Mouse (Mus musculus) embryonic facial prominence, embryonic 10.5 days (tissue): Measurements from ENCODE around the gene Jag2. TPM values are rescaled to one million over a fixed set of nuclear protein-coding genes. Genes with fewer than 3 reads are reported as not detected.

ENCODE experiments used
- DNase-seq: peaks from one replicate; pipeline ENCODE4 v3.0.0-alpha.2; 2017; ENCODE audit warnings: low spot score
- H3K27ac ChIP-seq: fragments of 300-500 bp; sonication (generic); replicated peaks from 2 replicates; pipeline ENCODE4 v1.5.1; 2016; ENCODE audit warnings: mild to moderate bottlenecking
- H3K27me3 ChIP-seq: fragments of 300-500 bp; sonication (generic); replicated peaks from 2 replicates; pipeline ENCODE4 v1.6.1; 2016; ENCODE audit warnings: low read depth, mild to moderate bottlenecking; ENCODE audit not compliant: poor library complexity, severe bottlenecking
- H3K36me3 ChIP-seq: fragments of 300-500 bp; sonication (generic); replicated peaks from 2 replicates; pipeline ENCODE4 v1.6.1; 2016; ENCODE audit warnings: mild to moderate bottlenecking, moderate library complexity
- H3K4me1 ChIP-seq: fragments of 300-500 bp; sonication (generic); 2 replicates; pipeline ENCODE4 v1.6.1; 2016
- H3K4me3 ChIP-seq: fragments of 300-500 bp; sonication (generic); 2 replicates; pipeline ENCODE4 v1.5.1; 2016; ENCODE audit warnings: mild to moderate bottlenecking, moderate library complexity
- H3K9me3 ChIP-seq: fragments of 300-500 bp; sonication (generic); 2 replicates; pipeline ENCODE4 v1.6.1; 2016; ENCODE audit warnings: mild to moderate bottlenecking
- WGBS: fragments of 180-500 bp; shearing (Covaris S2); methylation state at CpG from one replicate; pipeline ENCODE4 v1.1.7; 2016; 5-methylcytosine and 5-hydroxymethylcytosine counted together
- polyA plus RNA-seq: library from polyadenylated mRNA; unstranded; fragments of >200 nt; fragmentation: Nextera tagmentation; extraction: Ambion mirVana; gene quantifications from 2 replicates; pipeline ENCODE4 v1.2.1, GENCODE M21; 2016

Jag2 gene
- polyA plus RNA-seq, 1 experiment from 2014 or later: 5.3 TPM

DNA sequence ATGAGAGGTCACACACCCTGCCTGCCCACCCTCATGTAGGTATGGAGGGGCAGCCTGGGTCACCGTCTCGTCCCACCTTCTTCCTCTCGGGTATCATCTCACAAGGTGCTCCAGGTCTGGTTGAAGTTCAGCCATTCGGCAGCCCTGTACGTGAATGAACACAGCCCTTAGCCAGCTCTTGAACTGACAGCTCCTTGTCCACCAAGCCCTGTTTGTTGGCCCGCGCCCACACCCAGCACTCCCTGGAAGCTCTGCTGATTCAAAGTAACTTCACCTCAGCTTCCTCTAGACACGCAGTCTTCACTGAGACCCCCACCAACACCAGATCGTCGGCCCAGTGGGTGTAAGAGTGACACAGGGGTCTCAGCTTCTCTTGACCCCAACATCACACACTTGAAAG, 56.6 kb downstream of the Jag2 start:
- H3K36me3 ChIP-seq: no peaks in the 10 kb centered on the region
- WGBS: 87% methylated on average over 10 of the region's 10 CpGs
- H3K27ac ChIP-seq: no peak overlapping the region
- peak; percentile 8 for DNase-seq
- H3K4me1 ChIP-seq: peaks cover 72% of the 10 kb centered on the region
- no peaks in the 10 kb centered on the region for H3K9me3 ChIP-seq
- no peak overlapping the region for H3K4me3 ChIP-seq
- H3K27me3 ChIP-seq: peaks cover 94% of the 10 kb centered on the region

DNA sequence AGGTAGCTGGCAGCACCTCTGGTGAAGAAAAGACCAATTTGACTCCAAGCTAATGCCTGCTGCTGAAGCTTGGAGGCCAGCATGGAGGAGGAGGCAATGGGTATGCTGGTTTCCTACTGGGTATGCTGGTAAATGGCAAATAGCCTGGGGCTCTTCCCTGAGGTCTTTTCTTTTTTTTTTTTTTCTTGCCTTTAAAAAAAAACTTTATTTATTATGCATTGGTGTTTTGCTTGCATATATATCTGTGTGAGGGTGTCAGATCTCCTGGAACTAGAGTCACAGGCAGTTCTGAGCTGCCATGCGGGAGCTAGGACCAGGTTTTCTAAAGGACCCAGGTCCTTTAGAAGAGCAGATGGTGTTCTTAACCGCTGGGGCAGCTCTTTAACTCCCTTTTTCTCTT, 58.3 kb downstream of the Jag2 start:
- H3K9me3 ChIP-seq: no peaks in the 10 kb centered on the region
- H3K4me3 ChIP-seq: no peak overlapping the region
- no peak overlapping the region for H3K27ac ChIP-seq
- H3K27me3 ChIP-seq: peaks cover 78% of the 10 kb centered on the region
- peaks cover 61% of the 10 kb centered on the region for H3K4me1 ChIP-seq
- H3K36me3 ChIP-seq: no peaks in the 10 kb centered on the region
- WGBS: 79% methylated on average over 2 of the region's 2 CpGs
- DNase-seq: no peak

DNA sequence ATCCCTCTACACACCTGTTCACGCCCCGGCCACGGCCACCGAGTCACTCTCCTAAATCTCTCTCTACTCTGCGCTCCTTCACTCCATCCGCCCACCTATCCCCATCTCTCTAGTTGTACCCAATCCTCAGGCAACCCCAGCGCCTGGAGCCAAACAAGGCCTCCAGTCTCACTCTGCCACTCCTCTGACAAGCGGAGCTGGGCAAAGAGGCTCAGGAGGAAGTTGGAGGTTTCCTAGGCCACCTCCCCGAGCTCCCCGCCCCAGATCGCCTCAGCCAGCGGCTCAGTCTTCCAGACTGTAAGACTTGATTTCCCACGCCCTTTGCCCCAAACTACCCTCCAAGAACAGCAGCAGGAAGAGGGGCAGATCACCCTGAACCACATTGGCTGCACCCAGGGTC, 58.8 kb downstream of the Jag2 start:
- Histone ChIP-seq H3K4me1 (peaks cover 56% of the 10 kb centered on the region), H3K27ac (peak overlapping the region; percentile 10; the same call in 1 of the 2 replicates), H3K4me3 (no peak overlapping the region), H3K9me3 (no peaks in the 10 kb centered on the region), H3K36me3 (no peaks in the 10 kb centered on the region), H3K27me3 (peaks cover 76% of the 10 kb centered on the region)
- 41% methylated on average over 13 of the region's 13 CpGs for WGBS
- peak; percentile 17 for DNase-seq

DNA sequence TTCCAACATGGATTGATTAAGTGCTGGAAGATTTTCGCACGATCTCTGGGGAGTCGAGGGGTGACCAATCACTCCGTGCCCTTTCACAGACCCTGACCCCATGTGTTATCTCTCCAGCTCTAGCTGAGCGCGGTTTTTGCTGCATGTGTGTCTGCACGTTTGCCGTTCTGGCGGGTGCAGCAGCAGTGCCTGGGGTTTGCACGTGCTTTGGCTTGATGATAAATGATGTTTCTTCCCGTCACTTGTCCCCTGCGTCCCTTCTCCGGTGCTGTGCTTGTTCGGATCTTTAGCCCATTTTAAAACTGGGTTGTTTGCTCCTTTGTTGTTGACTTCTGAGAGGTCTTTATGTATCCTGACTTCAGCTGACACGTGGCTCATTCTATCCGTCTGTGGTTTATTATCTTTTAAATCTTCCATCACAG, 59.8 kb downstream of the Jag2 start:
- no peaks in the 10 kb centered on the region for H3K9me3 ChIP-seq
- H3K27me3 ChIP-seq: peaks cover 66% of the 10 kb centered on the region
- no peak overlapping the region; the same call in 1 of the 2 replicates for H3K4me3 ChIP-seq
- H3K4me1 ChIP-seq: peaks cover 51% of the 10 kb centered on the region
- no peak overlapping the region for H3K27ac ChIP-seq
- no peaks in the 10 kb centered on the region for H3K36me3 ChIP-seq
- 25% methylated on average over 16 of the region's 16 CpGs for WGBS
- peak; percentile 48 for DNase-seq

DNA sequence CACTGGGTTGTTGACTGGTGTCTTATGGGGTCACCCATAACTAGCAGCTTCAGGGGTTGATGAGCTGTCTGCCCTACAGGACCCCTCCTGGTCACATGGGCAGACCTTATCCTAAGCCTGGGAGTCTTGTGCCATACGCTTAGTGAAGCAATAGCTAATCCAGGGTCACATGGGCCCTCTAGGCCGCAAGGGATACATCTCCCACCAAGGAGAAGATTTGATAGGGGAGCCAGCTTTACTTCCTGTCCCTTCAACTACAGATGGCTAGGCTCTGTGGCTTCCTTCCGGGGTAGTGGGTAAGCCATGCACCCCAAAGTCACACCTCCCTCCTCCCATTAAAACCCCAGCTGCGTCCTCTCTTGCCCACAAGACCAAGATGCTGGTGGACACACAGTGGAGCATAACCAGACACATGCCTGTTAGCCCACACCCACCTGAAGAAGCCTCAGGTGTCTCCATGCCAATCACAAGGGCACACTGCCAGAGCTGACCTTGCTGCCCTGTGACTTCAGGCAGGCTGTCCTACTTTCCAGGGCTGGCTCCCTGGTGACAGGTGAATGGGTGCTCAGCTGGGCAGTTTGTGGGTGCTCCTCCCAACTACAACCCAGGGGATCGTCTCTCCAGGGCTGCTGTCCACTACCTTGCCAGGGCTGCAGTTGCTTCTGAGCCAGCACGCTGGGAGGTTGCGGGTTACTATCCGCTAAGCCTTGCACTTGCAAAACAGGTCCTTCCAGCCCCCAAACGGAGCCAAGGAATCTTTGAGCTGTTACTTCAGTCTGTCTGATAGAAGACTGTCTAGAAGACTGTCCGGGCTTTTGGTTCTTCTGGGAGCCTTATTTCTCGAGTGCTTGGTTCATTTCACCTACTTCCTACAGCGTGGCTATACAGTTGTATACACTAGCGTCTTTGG, 61.1 kb downstream of the Jag2 start, which contains the start of gene Gpr132:
Gene Gpr132 (minus strand): TSS at position 51 of the 910 bp plus-strand sequence.
- DNase-seq: peak; percentile 43
- Histone ChIP-seq H3K27me3 (peaks cover 53% of the 10 kb centered on the region), H3K4me3 (no peak within 1 kb of the TSS), H3K36me3 (no peaks in the 10 kb centered on the region), H3K9me3 (no peaks in the 10 kb centered on the region), H3K27ac (no peak within 1 kb of the TSS; the same call in 1 of the 2 replicates), H3K4me1 (peaks cover 38% of the 10 kb centered on the region)
- WGBS: 56% methylated on average over 13 of the region's 13 CpGs

DNA sequence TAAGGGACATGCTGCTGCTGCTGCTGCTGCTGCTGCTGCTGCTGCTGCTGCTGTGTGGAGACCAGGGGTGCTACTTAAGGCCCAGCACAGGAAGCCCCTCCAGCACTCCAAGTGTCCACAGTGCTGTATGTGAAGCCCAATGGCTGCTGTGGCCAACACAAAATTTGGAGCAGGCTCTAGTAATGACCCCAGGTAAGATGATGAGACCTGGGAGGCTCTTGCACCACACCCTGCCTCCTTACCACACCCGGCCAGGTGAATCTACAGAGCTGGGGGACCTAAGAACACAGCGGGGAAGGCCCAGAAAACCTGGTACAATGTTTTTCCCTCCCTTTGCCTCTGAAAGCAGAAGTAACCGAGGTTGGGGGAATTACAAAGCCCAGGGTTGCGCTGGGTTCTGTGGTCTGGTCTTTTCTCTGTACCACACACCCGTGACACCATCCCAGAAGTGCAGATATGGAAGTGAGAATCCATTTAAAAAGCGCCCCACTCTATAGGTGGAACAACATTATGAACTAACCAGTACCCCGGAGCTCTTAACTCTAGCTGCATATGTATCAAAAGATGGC, 62.4 kb downstream of the Jag2 start:
- no peak for DNase-seq
- no peak overlapping the region for H3K27ac ChIP-seq
- H3K4me1 ChIP-seq: peaks cover 38% of the 10 kb centered on the region
- peaks cover 42% of the 10 kb centered on the region for H3K27me3 ChIP-seq
- no peaks in the 10 kb centered on the region for H3K9me3 ChIP-seq
- H3K4me3 ChIP-seq: no peak overlapping the region
- no peaks in the 10 kb centered on the region for H3K36me3 ChIP-seq
- 88% methylated on average over 7 of the region's 7 CpGs for WGBS

DNA sequence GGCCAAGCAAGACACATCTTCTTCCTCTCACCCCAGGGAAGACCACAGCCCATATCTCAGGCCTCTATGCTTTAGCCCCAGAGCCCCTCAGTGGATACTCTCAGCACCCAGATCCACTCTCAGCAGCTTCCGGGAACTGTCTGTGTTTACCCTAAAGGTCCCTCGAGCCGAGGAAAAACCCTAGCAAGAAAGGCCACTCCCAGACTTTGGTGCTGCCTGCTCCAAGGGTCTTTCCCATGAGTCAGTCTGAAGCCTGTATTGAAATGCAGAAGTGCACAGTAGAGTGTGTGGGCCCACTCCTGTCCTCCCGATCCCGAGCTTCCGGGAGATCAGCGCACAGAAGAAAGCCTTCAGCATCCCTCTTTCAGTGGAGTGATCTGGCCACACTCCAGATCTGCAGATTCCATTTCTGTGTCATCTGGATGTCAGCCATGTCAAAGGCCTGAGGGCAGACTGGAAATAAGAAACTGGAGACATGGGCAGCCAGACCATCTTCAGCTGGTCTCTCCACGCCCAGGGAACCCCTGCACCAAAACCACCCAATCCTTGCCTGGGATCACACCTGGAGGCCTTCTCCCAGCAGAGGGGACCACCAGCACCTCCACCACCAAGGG, 63.0 kb downstream of the Jag2 start:
- no peak overlapping the region for H3K27ac ChIP-seq
- no peak overlapping the region for H3K4me3 ChIP-seq
- peaks cover 43% of the 10 kb centered on the region for H3K4me1 ChIP-seq
- 77% methylated on average over 8 of the region's 8 CpGs for WGBS
- H3K9me3 ChIP-seq: no peaks in the 10 kb centered on the region
- DNase-seq: no peak
- H3K27me3 ChIP-seq: peaks cover 36% of the 10 kb centered on the region
- no peaks in the 10 kb centered on the region for H3K36me3 ChIP-seq

DNA sequence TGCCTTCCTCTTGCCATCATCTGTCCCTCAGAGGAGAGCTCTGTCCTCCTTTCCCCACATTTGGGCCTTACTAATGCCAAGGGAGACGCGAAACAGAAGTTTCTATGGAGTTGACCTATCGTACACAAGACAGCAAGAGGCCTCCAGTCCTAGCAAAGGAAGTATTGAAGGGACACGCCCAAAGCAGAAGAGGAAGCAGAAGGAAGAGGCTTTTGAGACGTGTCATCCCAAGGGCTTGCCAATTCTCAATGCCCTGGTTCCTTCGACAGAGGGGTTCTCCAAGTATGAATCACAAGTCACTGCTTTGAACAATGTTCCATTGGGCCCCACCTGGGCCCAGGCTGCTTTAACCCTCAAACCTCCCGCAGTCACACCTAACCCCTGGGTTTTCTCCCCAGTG, 64.8 kb downstream of the Jag2 start:
- H3K9me3 ChIP-seq: no peaks in the 10 kb centered on the region
- H3K27me3 ChIP-seq: peaks cover 20% of the 10 kb centered on the region
- 81% methylated on average over 7 of the region's 7 CpGs for WGBS
- no peak for DNase-seq
- peaks cover 43% of the 10 kb centered on the region for H3K4me1 ChIP-seq
- H3K4me3 ChIP-seq: no peak overlapping the region
- H3K36me3 ChIP-seq: no peaks in the 10 kb centered on the region
- H3K27ac ChIP-seq: no peak overlapping the region

DNA sequence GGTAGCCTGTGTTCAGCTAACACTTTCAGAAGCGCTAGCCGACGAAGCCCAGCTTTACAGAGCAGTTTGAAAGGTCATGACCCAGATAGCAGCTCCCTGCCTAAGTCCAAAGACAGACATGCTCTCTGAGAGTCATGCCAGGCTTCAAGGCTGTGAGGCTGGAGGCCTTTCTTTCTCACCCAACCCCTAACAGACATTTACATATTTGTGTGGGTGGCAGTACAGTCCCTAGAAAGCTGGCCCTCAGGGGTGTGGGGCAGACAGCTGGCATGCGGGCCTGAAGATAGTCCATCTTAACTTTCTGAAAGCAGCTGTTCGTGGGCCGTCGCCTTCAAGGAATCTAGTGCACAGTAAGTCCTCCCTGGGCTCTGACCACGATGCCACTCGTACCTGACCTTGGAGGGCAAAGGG, 67.7 kb downstream of the Jag2 start:
- peaks cover 5% of the 10 kb centered on the region; the same call in 1 of the 2 replicates for H3K27me3 ChIP-seq
- WGBS: 63% methylated on average over 9 of the region's 9 CpGs
- H3K36me3 ChIP-seq: no peaks in the 10 kb centered on the region
- H3K9me3 ChIP-seq: no peaks in the 10 kb centered on the region
- H3K4me3 ChIP-seq: no peak overlapping the region
- peak overlapping the region; percentile 51; the same call in 1 of the 2 replicates for H3K27ac ChIP-seq
- peaks cover 22% of the 10 kb centered on the region for H3K4me1 ChIP-seq
- DNase-seq: no peak

DNA sequence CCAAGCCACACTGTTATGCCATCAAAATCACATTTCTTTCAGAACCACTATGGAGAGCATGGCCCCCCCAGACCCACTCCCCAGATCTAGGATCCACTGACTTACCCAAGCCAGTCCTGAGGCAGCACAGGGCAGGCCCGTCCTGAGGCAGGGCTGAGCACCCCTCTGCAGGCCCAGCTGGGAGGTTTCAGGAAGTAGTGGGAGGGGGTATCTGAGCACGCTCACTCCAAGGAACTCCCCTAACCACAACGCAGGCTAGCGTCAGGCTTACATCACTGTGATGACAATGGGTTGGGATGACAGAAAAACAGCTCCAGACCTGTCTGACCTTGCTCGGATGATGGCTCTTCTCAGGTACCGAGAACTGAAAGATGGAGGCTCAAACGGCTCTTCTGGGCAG, 68.8 kb downstream of the Jag2 start:
- Histone ChIP-seq H3K9me3 (no peaks in the 10 kb centered on the region), H3K27me3 (no peaks in the 10 kb centered on the region), H3K27ac (no peak overlapping the region), H3K4me3 (no peak overlapping the region), H3K4me1 (peaks cover 18% of the 10 kb centered on the region), H3K36me3 (no peaks in the 10 kb centered on the region)
- WGBS: 71% methylated on average over 7 of the region's 7 CpGs
- DNase-seq: no peak

DNA sequence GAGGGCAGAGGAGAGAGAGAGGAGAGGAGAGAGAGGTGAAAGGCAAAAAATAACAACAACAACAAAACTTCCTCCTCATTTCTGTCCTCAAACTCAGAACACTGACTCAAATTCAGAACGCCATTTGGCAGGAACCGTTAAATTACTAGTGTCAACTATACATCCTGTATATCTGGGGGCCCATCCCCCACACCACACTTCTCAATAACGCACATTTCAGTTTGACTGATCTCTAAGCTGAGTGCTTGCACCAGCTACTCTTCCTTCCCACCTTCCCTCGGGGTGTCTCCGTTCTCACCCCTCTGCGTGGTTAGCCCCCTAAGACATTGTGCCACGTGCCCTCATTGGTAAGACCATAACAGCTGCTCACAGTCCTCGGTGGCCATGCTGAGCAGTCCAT, 69.6 kb downstream of the Jag2 start:
- no peak overlapping the region for H3K4me3 ChIP-seq
- 73% methylated on average over 8 of the region's 8 CpGs for WGBS
- no peaks in the 10 kb centered on the region for H3K36me3 ChIP-seq
- H3K4me1 ChIP-seq: peaks cover 18% of the 10 kb centered on the region
- no peak overlapping the region for H3K27ac ChIP-seq
- no peak for DNase-seq
- H3K9me3 ChIP-seq: no peaks in the 10 kb centered on the region
- H3K27me3 ChIP-seq: no peaks in the 10 kb centered on the region

DNA sequence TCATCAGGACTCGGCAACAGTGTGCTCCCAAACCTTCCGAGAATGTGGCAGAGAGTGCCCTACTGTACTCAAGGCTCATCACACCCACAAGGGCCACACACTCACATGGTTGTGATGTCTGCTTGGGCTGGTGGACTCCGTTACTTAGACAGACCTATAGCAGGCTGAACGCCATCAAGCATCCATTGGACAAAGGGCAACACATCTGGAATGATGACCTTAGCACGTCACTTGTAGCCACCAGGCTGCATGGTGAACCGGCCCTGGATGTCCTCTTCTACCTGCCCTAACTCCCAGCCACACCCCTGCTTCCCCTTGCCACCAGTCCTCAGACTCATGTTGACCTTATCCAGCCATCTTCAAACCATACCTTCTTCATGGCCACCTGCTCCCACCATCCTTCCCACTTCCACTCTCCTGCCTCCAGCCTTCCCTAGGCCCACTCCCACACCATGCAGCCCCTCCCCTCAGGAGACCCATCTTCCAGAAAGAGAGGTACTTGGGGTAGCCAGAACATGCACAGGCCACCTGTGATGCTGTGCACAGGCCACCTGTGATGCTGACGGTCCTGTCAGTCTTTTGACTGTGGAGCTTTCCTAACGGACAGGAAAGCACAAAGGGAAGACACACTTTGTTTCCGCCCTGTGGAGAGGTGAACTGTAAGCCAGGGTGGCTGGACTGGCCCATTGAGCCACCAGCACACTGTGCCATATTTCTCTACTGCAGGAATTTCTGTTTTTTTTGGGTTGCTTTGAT, 70.8 kb downstream of the Jag2 start:
- DNase-seq: no peak
- Histone ChIP-seq H3K9me3 (no peaks in the 10 kb centered on the region), H3K4me3 (no peak overlapping the region), H3K27ac (no peak overlapping the region), H3K36me3 (no peaks in the 10 kb centered on the region), H3K4me1 (peaks cover 18% of the 10 kb centered on the region), H3K27me3 (no peaks in the 10 kb centered on the region)
- 89% methylated on average over 9 of the region's 9 CpGs for WGBS
